Mouse (Mus musculus) E14TG2a.4 (cell line): ENCODE results near the gene Prdm10.

Experiments used
- CTCF ChIP-seq: conservative IDR thresholded peaks from 2 replicates; pipeline ENCODE4 v1.5.1; 2014; ENCODE audit warnings: low read length
- NANOG ChIP-seq: IDR thresholded peaks from 2 replicates; pipeline ENCODE4 v1.6.1; 2014; ENCODE audit warnings: borderline replicate concordance, low read length, mixed read lengths
- POU5F1 ChIP-seq: IDR thresholded peaks from 2 replicates; pipeline ENCODE4 v1.6.1; 2014; ENCODE audit warnings: low read length, borderline replicate concordance

- TF ChIP-seq CTCF, result no peak
- TF ChIP-seq POU5F1, result no peak
- no peak for TF ChIP-seq NANOG
Observed at GRCm38 (mm10) chr9:31304358-31304757, 24.0 kb downstream of the Prdm10 start.
